Mouse (Mus musculus) CH12.LX (cell line): ENCODE data around the gene Arhgap29. TPM values are rescaled to one million over a fixed set of nuclear protein-coding genes. Genes with fewer than 3 reads are reported as not detected.
A peak's percentile ranks its signal among the peaks of the same experiment; 100 is the strongest.

Experiments used
- DNase-seq: peaks from one replicate; pipeline ENCODE4 v3.0.0-alpha.2; 2013; ENCODE audit errors: extremely low read depth
- H3K27ac ChIP-seq: 2 replicates; pipeline ENCODE4 v1.5.1; 2012; ENCODE audit warnings: low read depth, mild to moderate bottlenecking, control low read depth, moderate library complexity; ENCODE audit not compliant: insufficient read depth
- H3K27me3 ChIP-seq: replicated peaks from 2 replicates; pipeline ENCODE3; 2012; ENCODE audit warnings: inconsistent platforms
- H3K36me3 ChIP-seq, 2 experiments: replicated peaks in 1 of 2; 2 replicates each; pipeline versions ENCODE3 to v1.6.1; 2012; ENCODE audit warnings: inconsistent platforms in 1 of 2, low read length in 1 of 2, mild to moderate bottlenecking in 1 of 2, mixed read lengths in 1 of 2, moderate library complexity in 1 of 2; ENCODE audit not compliant: control insufficient read depth in 1 of 2, insufficient read depth in 1 of 2
- H3K4me1 ChIP-seq, 2 experiments: 2 replicates each; pipeline ENCODE4 v1.6.1; 2012; ENCODE audit warnings: inconsistent platforms in 1 of 2, moderate library complexity in 1 of 2; ENCODE audit not compliant: insufficient read depth in 2 of 2, control insufficient read depth in 1 of 2
- H3K4me2 ChIP-seq: 2 replicates; pipeline ENCODE4 v1.6.1; 2012; ENCODE audit warnings: low read depth, mild to moderate bottlenecking, control low read depth; ENCODE audit not compliant: poor library complexity, insufficient read depth, severe bottlenecking
- H3K4me3 ChIP-seq, 3 experiments: fragments of 150-350 bp in 1 of 3; sonication (generic) in 1 of 3; replicated peaks in 1 of 3; 2 replicates each; pipeline versions ENCODE3 to v1.5.1; 2011 to 2012; ENCODE audit warnings: low read depth in 2 of 3, low read length in 2 of 3, mild to moderate bottlenecking in 2 of 3, moderate library complexity in 2 of 3, control low read depth in 1 of 3, improper control_type of control experiment in 1 of 3, inconsistent platforms in 1 of 3, mixed read lengths in 1 of 3; ENCODE audit not compliant: poor library complexity in 1 of 3
- H3K79me2 ChIP-seq: replicated peaks from 2 replicates; pipeline ENCODE4 v1.6.1; 2012; ENCODE audit warnings: mild to moderate bottlenecking, moderate library complexity; ENCODE audit not compliant: control insufficient read depth, poor library complexity, insufficient read depth, severe bottlenecking; ENCODE audit errors: extremely low read depth
- H3K9ac ChIP-seq: 2 replicates; pipeline ENCODE4 v1.6.1; 2012; ENCODE audit warnings: low read depth, mild to moderate bottlenecking, control low read depth, moderate library complexity; ENCODE audit not compliant: insufficient read depth
- H3K9me3 ChIP-seq: replicated peaks from 2 replicates; pipeline ENCODE3; 2012; ENCODE audit warnings: low read length, inconsistent platforms, mixed read lengths
- BHLHE40 ChIP-seq: IDR thresholded peaks from 2 replicates; pipeline ENCODE4 v1.6.1; 2011; ENCODE audit warnings: mild to moderate bottlenecking, low read depth, low read length, improper control_type of control experiment
- GABPA ChIP-seq: IDR thresholded peaks from 2 replicates; pipeline ENCODE4 v1.6.1; 2012; ENCODE audit warnings: low read depth, low read length, improper control_type of control experiment, inconsistent platforms; ENCODE audit not compliant: insufficient replicate concordance
- JUND ChIP-seq: conservative IDR thresholded peaks from 2 replicates; pipeline ENCODE4 v1.6.1; 2011; ENCODE audit warnings: low read depth, low read length, improper control_type of control experiment
- MEF2A ChIP-seq: IDR thresholded peaks from 2 replicates; pipeline ENCODE4 v1.6.1; 2014; ENCODE audit warnings: low read depth, mild to moderate bottlenecking, inconsistent platforms, low read length, improper control_type of control experiment, borderline replicate concordance
- MXI1 ChIP-seq: IDR thresholded peaks from 2 replicates; pipeline ENCODE4 v1.6.1; 2011; ENCODE audit warnings: mild to moderate bottlenecking, low read depth, low read length, improper control_type of control experiment
- MYC ChIP-seq: IDR thresholded peaks from 2 replicates; pipeline ENCODE4 v1.6.1; 2011; ENCODE audit warnings: low read depth, mild to moderate bottlenecking, improper control_type of control experiment, low read length
- NELFE ChIP-seq: IDR thresholded peaks from 2 replicates; pipeline ENCODE4 v1.6.1; 2011; ENCODE audit warnings: low read depth, low read length, improper control_type of control experiment
- NRF1 ChIP-seq: IDR thresholded peaks from 2 replicates; pipeline ENCODE4 v1.6.1; 2014; ENCODE audit warnings: low read depth, mild to moderate bottlenecking, inconsistent platforms, low read length, improper control_type of control experiment, moderate library complexity
- POLR2A ChIP-seq: IDR thresholded peaks from 2 replicates; pipeline ENCODE4 v1.6.1; 2011; ENCODE audit warnings: low read depth, mild to moderate bottlenecking, improper control_type of control experiment, low read length
- SIN3A ChIP-seq: IDR thresholded peaks from 2 replicates; pipeline ENCODE4 v1.6.1; 2012; ENCODE audit warnings: low read length, improper control_type of control experiment, inconsistent platforms
- SMC3 ChIP-seq: IDR thresholded peaks from 2 replicates; pipeline ENCODE4 v1.6.1; 2011; ENCODE audit warnings: low read depth, low read length, improper control_type of control experiment
- TBP ChIP-seq: conservative IDR thresholded peaks from 2 replicates; pipeline ENCODE4 v1.6.1; 2011; ENCODE audit warnings: low read depth, low read length, improper control_type of control experiment
- TCF12 ChIP-seq: IDR thresholded peaks from 2 replicates; pipeline ENCODE4 v1.6.1; 2014; ENCODE audit warnings: low read depth, mild to moderate bottlenecking, inconsistent platforms, low read length, improper control_type of control experiment
- USF2 ChIP-seq: conservative IDR thresholded peaks from 2 replicates; pipeline ENCODE4 v1.6.1; 2011; ENCODE audit warnings: low read depth, low read length, improper control_type of control experiment
- ZMIZ1 ChIP-seq: IDR thresholded peaks from 2 replicates; pipeline ENCODE4 v1.6.1; 2012; ENCODE audit warnings: low read depth, mild to moderate bottlenecking, inconsistent platforms, low read length, improper control_type of control experiment
- ZNF384 ChIP-seq: IDR thresholded peaks from 2 replicates; pipeline ENCODE4 v1.6.1; 2012; ENCODE audit warnings: low read depth, low read length, improper control_type of control experiment, inconsistent platforms
- dilution Hi-C: fragments of 300-500 bp; cut with MboI; formaldehyde crosslinking; loops from 2 replicates; pipeline ENCODE4 v1.14.3; 2020; ENCODE audit warnings: low sequenced_read_pairs; ENCODE audit not compliant: extremely low pct_unique_long_range_greater_than_20kb, extremely low pct_ligation_motif_present
- in situ Hi-C: fragments of 300-500 bp; cut with MboI; formaldehyde crosslinking; loops from 3 replicates; pipeline ENCODE4 v1.14.3; 2019; ENCODE audit warnings: low sequenced_read_pairs, low pct_ligation_motif_present, low pct_unique_long_range_greater_than_20kb, mixed read lengths
- polyA plus RNA-seq: library from polyadenylated mRNA; unstranded; fragments of >175 nt; gene quantifications from 2 replicates; pipeline ENCODE4 v1.2.1, GENCODE M21; 2012; ENCODE audit warnings: low read depth; ENCODE audit not compliant: insufficient read length
- total RNA-seq, 2 experiments: library from RNA; depleted of rRNA; stranded (reverse); fragments of 300-350 nt in 1 of 2; fragments of >200 nt in 1 of 2; gene quantifications; 2 replicates each; pipeline ENCODE4 v1.2.3; 2012 to 2014

Arhgap29 gene
- total and polyA plus RNA-seq, 3 experiments = 19.7 to 53.7 (median 37.0) TPM

GRCm38 (mm10) chr3:121967681-121968476, 15.5 kb downstream of the Arhgap29 start:
- Histone ChIP-seq H3K27me3 (no peaks in the 10 kb centered on the region), H3K36me3 (no peaks in the 10 kb centered on the region), H3K27ac (no peak overlapping the region), H3K9ac (peak overlapping the region; percentile 79), H3K4me2 (peak overlapping the region; percentile 92), H3K9me3 (no peaks in the 10 kb centered on the region), H3K4me3 (peak overlapping the region; percentile 74 to 99 (median 87)), H3K79me2 (peaks cover 17% of the 10 kb centered on the region), H3K4me1 (peaks cover 0 to 12% of the 10 kb centered on the region in 2 experiments; a peak in 2 of 4 replicates)
- dilution Hi-C loops = loop anchor here (25.0 kb wide), 1 partner anchor 144 kb away; no protein-coding TSS in a partner anchor
- in situ Hi-C loops = loop anchor here (5.0 kb wide), 1 partner anchor 134 kb away; no protein-coding TSS in a partner anchor
- TF ChIP-seq SMC3 (no peak), TCF12 (peak; percentile 96), POLR2A (peak; percentile 97), MXI1 (peak; percentile 85), NELFE (peak; percentile 90), BHLHE40 (peak; percentile 51; the same call in 1 of the 2 replicates), SIN3A (peak; percentile 54; the same call in 1 of the 2 replicates), MEF2A (peak; percentile 7; the same call in 1 of the 2 replicates), USF2 (no peak), GABPA (no peak), JUND (no peak), NRF1 (0 out of 2 replicates have a peak, but pooled peaks have one; percentile 15), TBP (0 out of 2 replicates have a peak, but pooled peaks have one; percentile 41), ZMIZ1 (peak; percentile 92)
- peak; percentile 91 for DNase-seq

GRCm38 (mm10) chr3:121968621-121969020, 16.3 kb downstream of the Arhgap29 start:
- H3K27ac ChIP-seq = no peak overlapping the region
- TF ChIP-seq BHLHE40 = 0 out of 2 replicates have a peak, but pooled peaks have one; percentile 32
- 0 out of 2 replicates have a peak, but pooled peaks have one; percentile 14 for TF ChIP-seq MXI1
- no peak for TF ChIP-seq MYC
- TF ChIP-seq ZNF384 = no peak
- H3K4me2 ChIP-seq = peak overlapping the region; percentile 90
- H3K9ac ChIP-seq = peak overlapping the region; percentile 79
- H3K4me1 ChIP-seq = peaks cover 0 to 12% of the 10 kb centered on the region in 2 experiments; a peak in 2 of 4 replicates
- no peaks in the 10 kb centered on the region for H3K27me3 ChIP-seq
- dilution Hi-C loops = loop anchor here (25.0 kb wide), 1 partner anchor 144 kb away; no protein-coding TSS in a partner anchor
- H3K4me3 ChIP-seq = peak overlapping the region; percentile 74 to 99 (median 87)
- no peak for DNase-seq
- peaks cover 18% of the 10 kb centered on the region for H3K79me2 ChIP-seq
- no peaks in the 10 kb centered on the region for H3K36me3 ChIP-seq
- H3K9me3 ChIP-seq = no peaks in the 10 kb centered on the region
- in situ Hi-C loops = loop anchor here (5.0 kb wide), 1 partner anchor 134 kb away; no protein-coding TSS in a partner anchor
